Mouse (Mus musculus) liver, adult 2 months (tissue): ENCODE results near the gene Sesn2.

ENCODE experiments used
- CTCF ChIP-seq: fragments of 200-500 bp; IDR thresholded peaks from 2 replicates; pipeline ENCODE4 v1.5.1; 2011; ENCODE audit warnings: low read depth, low read length, control low read depth
- POLR2A ChIP-seq: fragments of 200-500 bp; IDR thresholded peaks from 2 replicates; pipeline ENCODE4 v1.6.1; 2011; ENCODE audit warnings: low read length, control low read depth; ENCODE audit not compliant: insufficient read depth; ENCODE audit errors: extremely low read depth

- TF ChIP-seq POLR2A (peak; percentile 63), CTCF (no peak)
Observed at GRCm38 (mm10) chr4:132535406-132536121, 25.3 kb upstream of the Sesn2 start, which contains the start of gene Dnajc8.
